Mouse (Mus musculus) retina, adult 2 months (tissue): Measurements from ENCODE around the gene Adamtsl4.
"Not testable (repeated sequence)": the region's sequence is repeated elsewhere in the genome, so short reads cannot be mapped to it uniquely, and the experiment has no call there.

ENCODE experiments used
- DNase-seq: peaks from one replicate; pipeline ENCODE4 v3.0.0-alpha.2; 2012; ENCODE audit warnings: low read depth, low spot score

Adamtsl4 gene

DNA sequence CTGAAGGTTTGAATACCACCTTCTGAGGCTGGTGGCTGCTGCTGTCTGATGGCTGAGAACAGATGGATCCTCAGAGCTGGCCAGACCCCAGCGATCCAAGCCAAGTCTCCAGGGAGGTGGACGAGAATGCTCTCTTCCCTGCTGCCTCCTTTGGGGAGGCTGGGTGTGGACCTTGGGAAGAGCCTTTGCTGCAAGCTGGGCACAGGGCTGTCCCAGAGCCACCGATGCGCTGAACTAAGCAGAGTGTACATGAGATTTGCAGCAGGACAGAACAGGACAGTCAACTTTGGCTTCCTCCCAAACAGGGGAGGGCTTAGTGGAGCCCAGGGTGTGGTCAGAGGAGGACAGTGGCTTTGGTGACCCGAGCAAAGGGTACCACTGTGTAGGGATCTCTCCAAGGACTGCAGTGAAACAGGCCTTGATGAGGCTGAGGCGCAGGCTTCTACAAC, 12.5 kb upstream of the Adamtsl4 start:
- no peak for DNase-seq

DNA sequence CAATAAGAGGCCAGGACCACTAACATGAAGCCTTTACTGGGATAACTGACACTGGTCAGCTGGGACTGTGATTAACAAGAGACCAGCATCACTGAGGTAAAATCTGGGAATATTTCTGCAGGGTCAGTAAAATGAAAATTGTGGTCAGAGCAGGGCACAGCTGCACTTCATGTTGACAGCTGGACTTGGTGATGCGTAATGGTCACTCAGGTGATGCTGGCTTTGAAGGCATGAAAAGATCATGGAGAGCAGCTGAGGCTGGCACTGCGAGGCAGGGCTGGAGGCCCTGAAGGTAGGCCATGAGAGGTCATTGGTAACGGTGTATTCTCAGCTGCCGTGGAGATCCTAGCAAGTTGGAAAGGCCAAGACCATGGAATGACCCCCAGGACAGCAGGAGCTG, 10.6 kb upstream of the Adamtsl4 start:
- DNase-seq, result no peak

DNA sequence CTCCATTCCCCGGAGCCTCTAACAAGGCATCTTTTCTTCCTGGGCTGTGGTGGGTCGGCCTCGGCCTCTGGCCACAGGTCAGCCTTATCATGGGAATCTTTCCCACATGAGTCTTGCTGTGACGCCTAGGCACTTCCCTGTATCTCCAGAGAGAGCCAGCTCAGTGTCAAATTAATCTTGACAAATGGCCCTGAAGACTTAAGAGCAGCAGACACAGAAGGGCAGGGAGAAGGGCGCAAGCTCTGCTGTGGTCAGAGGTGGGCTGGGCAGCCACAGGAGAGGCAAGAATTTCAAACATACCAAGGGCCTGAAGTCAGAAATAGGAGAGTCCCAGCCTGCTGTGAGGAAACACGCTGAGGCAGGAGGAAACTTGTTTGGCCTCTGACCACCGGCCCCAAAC, 8.6 kb upstream of the Adamtsl4 start:
- no peak for DNase-seq

DNA sequence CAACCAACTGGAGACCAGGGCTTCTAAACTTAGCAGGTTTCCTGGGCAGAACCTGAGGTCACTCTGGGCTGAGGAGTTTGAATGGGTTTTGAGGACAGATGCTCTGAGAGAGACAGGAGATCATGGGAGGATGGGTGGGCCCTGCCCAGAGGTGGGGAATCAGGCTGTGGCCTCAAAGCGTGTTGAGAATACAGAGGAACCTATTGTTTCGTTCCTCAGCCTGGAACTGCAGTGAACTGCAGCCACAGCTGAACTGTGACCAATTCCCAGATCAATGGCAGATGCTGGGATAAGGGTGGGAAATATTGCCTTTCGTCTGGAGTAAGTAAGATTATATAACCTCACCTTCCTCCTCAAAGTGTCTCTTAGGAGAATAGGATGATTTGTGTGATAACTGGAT, 8.1 kb upstream of the Adamtsl4 start:
- DNase-seq, result no peak

DNA sequence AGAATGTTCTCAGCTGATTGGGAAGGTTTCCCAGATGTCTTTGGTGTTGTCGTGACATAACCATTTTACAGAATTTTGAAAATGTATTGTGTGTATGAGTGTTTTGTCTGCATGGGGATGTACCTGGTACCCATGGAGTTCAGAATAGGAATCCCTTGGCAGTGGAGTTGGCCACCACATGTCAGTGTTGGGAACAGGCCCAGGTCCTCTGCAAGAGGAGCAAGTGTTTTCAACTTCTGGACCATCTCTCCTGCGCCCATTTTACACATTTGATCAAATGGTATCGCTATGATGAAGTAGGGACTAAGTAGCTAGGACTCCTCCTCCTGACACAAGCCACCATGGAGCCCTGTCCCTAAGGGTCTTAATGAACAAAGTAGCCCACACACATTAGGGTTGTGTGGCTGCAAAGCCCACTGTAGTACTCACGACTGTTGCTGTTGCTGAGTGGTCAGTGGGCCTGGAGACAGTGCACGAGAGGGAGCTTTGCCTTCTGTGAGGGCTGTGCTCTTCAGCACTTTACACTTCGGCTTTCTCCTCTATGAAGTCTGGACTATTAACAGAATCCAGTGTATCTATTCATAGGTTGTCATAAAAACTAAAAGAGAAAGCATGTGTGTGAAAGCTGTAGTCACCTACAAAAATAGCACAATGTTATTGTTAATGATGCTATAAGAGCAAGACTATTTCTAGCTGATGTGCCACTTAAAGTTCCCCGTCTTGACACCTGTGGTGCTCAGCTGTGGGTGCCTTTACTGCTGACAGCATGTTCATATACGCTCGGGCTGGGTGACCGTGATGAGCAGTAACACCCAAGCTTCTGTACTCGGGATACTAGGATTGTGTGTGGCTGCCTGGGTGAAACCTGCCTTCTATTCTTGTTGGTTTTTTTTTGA, 7.3 kb upstream of the Adamtsl4 start:
- no peak for DNase-seq

DNA sequence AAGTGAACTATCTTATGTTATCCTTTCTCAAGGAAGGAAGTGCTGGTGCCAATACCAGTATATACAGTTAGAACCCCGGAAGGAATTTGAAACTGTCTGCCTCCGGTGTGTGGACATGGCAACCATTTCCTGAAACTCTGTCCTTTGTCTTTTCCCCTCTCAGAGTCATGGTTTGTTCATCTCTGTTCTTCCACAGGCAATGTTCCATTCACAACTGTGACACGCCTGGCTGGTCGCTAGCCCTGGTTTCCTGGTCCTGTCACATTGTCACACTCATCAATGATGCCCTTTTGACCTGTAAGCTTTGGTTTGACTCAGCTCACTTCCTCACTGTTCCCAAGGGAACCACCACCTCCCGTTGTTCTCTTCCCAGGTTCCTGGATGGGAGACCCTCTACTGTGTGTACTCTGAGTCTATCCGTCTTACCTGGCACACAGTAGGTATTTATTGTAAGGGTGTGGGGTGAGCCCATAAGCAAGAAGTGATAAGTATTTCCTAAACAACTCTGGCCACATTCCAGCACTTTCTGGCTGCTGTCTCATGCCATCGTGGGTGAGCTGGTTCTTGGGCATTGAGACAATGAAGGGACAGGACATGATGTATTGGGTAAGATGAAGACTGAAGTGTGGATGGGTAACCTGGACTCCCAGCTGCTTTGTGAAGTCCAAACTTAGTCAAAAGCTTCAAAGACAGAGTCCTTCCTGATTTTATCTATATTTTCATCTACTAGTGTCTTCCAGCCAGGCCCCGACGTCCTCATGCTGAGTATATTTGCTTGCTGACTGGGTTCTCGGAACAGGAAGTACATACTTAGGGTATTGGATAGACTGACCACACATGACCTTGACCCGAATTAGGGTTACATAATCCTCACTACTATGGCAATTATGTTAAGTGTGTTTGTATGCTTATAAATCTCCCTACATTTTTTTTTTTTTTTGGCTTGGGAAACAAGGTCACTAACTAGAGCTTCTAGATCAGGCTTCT, 6.4 kb upstream of the Adamtsl4 start:
- no peak for DNase-seq

DNA sequence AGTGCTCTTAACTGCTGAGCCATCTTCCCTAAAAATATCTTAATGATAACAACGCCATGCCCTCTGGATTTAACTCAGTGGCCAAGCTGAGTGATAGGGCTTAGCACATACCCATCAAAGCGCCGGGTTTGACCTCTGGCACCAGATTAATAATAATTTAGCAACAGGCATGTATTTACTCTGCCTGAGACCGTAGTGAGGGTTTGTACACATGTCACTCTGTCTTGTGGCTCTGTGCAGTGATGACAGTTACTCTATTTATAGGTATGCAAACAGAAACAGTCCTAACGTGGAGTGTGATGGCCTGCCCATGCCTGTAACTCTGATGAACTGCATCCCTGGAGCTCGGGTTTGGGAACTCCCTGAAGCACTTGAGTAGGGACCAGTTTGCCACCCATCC, 5.0 kb upstream of the Adamtsl4 start:
- no peak for DNase-seq

DNA sequence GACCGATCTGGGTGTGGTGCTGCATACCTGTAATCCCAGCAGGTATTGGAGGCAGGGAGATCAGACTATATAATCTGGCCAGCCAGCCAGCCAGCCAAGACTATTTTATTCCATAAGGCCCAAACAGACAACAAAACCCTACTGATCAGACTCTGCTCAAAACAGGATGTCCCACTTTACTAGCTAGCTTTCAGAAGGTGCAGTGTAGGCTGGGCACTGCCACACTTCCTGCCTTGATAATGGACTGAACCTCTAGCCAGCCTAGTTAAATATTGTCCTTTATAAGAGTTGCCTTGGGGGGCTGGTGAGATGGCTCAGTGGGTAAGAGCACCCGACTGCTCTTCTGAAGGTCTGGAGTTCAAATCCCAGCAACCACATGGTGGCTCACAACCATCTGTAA, 2.8 kb upstream of the Adamtsl4 start:
- DNase-seq, result not testable (repeated sequence)

DNA sequence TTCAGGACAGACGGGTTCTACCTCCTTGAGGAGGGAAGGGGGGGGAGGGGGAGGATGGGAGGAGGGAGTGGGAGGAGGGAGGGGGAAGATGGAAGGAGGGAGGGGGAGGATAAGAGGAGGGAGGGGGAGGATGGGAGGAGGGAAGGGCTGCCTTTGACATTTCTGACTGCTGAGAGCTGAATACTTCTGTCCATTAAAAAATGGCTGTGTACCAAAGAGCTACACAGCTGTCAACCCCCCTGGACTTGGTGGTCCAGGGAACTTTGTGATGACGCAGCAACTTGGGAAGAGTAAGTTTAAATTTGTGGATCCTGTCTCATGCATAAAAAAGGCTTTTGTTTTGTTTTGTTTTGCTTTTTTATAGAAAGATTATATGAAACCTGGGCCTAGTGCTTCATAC, 2.2 kb upstream of the Adamtsl4 start:
- no peak for DNase-seq

DNA sequence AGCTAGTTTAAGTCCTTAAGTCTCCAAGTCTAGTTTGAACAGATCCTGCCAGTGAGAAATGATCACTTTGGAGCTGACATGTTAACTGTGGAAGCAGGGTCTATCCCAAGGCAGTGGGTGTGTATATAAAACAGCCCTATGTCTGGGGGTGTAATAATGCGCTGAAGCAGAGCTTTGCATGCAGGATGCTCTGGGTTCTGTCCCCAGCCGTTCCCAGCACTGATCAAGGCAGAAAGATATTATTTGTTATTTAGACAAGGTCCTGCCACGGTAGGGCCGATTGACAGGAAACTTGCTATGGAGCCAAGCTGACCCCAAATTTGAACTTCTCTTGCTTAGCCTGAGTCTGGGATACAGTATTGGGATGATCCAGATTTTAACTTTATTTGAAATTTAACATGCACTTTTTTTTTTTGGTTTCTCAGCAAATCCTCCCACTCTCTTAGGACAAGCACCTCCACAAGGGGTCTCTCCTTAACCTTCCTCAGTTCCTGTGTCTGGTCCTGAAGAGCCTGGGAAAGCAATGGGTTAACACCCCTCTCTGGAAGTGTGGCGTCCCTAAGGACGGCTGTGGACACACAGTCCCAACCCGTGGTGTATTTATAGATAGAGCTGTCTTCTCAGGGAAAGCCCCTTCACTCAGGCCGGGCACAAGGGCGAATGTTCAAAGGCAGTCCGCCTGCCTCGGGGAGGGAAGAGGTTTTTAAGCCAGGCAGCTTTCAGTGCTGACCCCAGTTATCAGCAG, 1.6 kb upstream of the Adamtsl4 start:
- DNase-seq, result no peak

DNA sequence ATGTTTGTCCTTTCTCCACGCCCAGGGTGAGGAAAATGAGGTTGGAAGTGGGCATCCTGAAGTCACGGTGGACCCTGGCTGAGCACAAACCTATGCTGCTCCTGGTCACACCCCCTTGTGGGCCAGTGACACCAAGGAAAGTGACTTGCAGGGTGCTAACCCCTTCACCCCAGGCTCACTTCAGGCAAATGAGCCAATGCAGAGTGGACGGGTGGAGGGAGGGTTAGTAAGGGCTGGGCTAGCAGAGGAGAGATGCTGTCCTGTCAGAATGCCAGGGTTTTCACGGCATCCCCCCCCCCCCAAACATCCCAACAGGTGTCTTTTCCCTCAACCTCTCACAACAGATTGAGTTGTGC, 571 bp downstream of the Adamtsl4 start:
- no peak for DNase-seq

DNA sequence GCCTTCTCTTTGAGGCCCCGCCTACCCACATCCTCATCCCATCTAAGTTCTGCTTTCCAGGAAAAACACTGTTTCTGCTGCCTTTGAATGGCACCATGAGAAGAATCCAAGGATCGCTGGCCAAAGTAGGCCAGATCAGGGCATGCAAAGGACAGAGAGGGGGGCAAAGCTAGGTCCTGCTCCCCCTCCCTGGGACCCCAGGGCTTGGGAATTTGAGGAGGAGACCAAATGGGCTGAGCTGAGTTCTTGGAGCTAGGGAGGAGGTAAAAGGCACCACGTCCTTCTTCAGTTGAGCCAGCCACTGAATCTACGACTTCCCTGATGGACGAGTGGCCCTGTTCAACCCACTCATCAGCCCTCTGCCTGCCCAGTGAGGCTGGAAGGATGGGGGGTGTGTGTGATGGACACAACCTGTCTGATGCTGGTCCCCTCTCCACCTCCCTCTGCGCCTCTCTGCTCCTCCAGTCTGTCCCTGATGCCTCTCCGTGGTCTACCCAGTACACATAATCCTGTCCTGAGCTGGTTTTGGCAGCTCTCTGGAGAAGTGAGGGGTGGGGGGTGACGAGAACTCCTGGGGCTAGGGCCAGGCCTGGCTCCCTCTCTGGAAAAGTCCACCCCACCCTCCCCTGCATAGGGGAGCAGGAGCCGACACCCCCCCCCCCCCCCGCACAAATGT, 1.1 kb downstream of the Adamtsl4 start:
- DNase-seq, result no peak

DNA sequence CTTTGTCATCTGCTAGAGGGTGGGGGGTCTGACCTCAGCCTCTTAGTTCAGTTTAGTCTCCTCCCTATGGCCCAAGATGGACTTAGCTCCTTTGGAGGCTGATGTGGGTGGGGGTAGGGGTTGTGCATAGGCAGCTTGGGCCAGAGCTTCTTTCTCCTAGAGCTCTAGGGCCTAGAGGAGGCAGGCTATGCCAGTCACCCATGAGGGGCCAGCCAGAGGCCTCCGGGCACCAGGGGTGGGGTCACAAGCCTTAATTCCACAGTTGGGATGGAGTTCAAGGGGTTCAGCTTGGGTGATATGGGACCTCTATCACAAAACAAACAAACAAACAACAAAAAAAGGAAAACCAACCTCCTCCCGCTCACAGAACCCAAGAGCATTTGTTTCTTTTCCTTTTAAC, 2.0 kb downstream of the Adamtsl4 start:
- no peak for DNase-seq

DNA sequence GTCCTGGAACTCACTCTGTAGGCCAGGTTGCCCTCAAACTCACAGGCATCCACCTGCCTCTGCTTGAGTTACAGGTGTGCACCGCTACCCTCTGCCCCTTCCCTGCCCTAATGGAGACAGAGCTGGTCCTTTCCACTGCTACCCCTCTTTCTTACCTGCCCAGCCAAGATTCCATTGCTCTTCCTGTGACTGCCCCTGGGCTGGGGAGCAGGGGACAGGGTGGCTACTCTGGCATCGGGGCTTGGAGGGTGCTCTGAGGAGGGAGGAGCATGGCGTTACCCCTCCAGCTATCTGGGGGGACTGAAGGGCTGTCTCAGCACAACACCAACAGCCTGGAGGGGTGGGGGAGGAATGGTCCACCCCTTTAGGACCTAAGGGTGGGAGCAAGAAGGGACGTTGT, 2.4 kb downstream of the Adamtsl4 start:
- no peak for DNase-seq

DNA sequence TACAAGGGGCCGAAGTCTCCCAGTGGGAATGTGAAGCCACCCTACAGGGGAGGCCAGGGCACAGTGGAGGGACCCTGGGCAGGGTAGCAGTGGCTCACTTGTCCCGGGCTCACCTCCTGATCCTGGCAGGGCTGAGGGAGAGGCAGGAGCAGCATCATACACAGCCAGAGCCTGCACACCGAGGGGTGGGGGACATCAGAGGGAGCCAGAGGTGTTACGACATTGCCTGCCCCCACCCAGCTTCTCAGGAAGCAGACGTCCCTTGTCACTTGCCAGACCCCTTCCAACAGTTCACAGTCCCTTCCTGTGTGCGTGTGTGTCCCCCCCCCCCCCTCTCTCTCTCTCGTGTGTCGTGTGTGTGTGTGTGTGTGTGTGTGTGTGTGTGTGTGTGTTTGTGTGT, 2.9 kb downstream of the Adamtsl4 start:
- no peak for DNase-seq

DNA sequence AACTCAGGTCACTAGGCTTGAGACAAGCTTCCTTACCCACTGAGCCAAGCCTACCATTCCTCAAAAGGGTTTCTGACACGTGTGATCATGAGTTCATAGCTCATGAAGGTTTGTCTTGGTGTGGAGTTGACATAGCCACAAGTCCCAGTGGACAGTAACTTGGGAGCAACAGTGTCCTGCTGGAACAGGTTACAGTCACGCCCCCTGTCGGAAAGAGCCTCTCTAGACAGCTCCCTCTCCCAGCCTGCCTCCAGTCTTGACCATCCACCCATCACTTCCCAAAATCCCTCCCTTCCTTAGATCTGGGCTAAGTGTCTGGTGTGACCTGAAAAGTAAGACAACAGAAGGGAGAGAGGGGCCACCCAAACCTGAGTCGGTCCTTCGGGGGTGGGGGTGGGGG, 4.8 kb downstream of the Adamtsl4 start:
- DNase-seq, result no peak

DNA sequence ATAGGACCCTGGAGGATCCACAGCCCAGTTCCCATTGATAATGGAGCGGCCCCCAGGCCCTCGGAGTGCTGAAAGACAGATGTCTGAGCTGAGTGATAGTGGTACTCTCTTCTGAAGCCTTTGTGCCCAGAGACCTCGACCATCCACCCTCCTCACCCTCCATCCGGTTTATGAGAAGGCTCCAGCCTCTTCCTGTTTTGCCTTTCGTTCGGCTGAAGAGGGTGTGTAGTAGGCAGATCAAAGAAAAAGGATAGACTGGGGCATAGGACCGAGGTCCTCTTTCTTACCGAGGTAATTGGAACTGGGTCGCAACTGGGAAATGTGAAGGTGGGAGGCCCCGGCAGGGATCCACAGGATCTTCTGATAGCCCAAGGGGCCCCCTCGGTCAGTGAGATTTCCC, 6.4 kb downstream of the Adamtsl4 start:
- no peak for DNase-seq

DNA sequence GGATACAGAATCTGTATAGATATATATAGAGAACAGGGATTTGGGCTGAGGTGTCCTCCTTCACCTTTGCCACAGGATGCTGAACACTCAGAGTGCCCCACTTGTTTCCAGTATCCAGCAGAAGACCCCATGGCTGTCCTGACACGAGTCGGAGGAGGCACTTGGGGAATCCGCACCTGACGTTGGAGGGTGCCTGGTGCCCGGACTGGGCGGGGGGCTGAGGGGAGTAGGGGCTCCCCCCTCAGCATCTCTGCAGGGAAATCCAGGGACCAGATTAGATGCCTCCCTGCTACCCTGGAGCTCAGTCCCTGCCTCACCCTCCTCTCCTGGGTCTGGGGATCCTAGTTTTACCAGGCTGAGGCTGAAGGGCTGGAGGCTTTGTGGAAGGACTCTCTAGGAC, 7.0 kb downstream of the Adamtsl4 start:
- DNase-seq, result no peak

DNA sequence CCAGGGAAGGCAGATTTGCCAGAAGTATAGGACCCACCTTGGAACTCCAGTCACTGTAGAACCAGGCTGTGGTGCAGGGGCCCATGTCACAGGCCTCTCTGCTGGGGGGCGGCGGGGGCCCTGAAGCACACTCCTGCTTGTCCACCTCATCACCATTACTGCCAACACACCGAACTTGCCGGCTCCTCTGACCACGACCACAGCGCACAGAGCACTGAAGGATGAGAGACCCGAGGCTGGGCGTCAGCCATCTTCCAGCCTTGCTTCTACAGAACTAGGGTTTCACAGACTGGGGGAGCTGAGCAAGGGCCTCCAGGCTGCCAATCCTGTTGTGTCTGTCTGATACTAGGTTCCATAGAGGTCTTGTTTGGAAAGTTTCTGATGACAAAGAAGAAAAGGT, 8.2 kb downstream of the Adamtsl4 start:
- DNase-seq, result no peak

DNA sequence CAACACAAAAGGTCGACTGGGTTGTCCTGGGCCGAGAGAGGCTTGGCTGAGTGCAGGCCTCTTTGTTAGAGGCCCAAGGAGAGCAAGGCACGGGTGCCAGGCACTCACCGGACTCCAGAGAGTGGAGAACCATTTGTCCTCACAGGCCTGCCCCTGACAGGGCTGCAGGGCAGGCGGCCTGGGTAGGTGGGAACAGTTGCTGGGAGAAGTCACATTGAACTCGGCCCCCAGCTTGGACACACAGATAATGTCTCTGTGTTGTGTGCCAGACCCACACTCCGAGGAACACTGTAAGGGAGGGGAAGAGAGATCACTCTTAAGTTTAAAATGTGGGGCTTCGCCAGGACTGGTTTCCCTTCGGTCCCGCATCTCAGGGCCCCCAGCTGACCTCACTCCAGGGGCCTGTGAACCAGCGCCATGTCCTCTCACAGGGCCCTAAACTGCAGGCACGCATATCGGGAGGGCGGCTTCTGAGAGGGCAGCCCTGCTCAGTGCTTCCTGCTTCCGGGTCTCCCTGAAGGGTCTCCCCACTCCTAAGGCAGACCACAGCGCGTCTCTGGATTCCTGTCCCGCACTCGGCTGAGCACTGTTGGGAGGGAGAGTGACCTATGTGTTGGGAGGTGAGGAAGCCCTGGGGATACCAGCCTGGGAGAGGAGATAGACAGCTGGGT, 10.2 kb downstream of the Adamtsl4 start:
- DNase-seq, result no peak
